Mouse (Mus musculus) heart, embryonic 11.5 days (tissue): Measurements from ENCODE around the gene Slc1a2. TPM values are rescaled to one million over a fixed set of nuclear protein-coding genes. Genes with fewer than 3 reads are reported as not detected.

Source experiments
- ATAC-seq: fragments of 200-750 bp; cut with Nextera tagmentation; replicated peaks from 2 replicates; pipeline ENCODE4 v1.8.0; 2017; ENCODE audit warnings: moderate library complexity; ENCODE audit not compliant: insufficient number of reproducible peaks, low FRiP score, low TSS enrichment
- H3K27ac ChIP-seq: fragments of 300-500 bp; sonication (generic); 2 replicates; pipeline ENCODE4 v1.5.1; 2014; ENCODE audit warnings: mild to moderate bottlenecking, low read depth, low read length
- H3K27me3 ChIP-seq: fragments of 300-500 bp; sonication (generic); 2 replicates; pipeline ENCODE4 v1.6.1; 2014; ENCODE audit warnings: mild to moderate bottlenecking, low read length, mixed read lengths; ENCODE audit not compliant: control insufficient read depth, insufficient read depth
- H3K36me3 ChIP-seq: fragments of 300-500 bp; sonication (generic); 2 replicates; pipeline ENCODE4 v1.6.1; 2014; ENCODE audit warnings: mild to moderate bottlenecking, low read length, moderate library complexity, mixed read lengths; ENCODE audit not compliant: control insufficient read depth, insufficient read depth
- H3K4me1 ChIP-seq: fragments of 300-500 bp; sonication (generic); 2 replicates; pipeline ENCODE4 v1.6.1; 2014; ENCODE audit warnings: low read length; ENCODE audit not compliant: control insufficient read depth, insufficient read depth
- H3K4me2 ChIP-seq: fragments of 300-500 bp; sonication (generic); 2 replicates; pipeline ENCODE4 v1.6.1; 2014; ENCODE audit warnings: mild to moderate bottlenecking, moderate library complexity
- H3K4me3 ChIP-seq: fragments of 300-500 bp; sonication (generic); 2 replicates; pipeline ENCODE4 v1.5.1; 2014; ENCODE audit warnings: low read depth, low read length
- H3K9ac ChIP-seq: fragments of 300-500 bp; sonication (generic); 2 replicates; pipeline ENCODE4 v1.6.1; 2014; ENCODE audit warnings: mild to moderate bottlenecking, low read depth, low read length, moderate library complexity
- H3K9me3 ChIP-seq: fragments of 300-500 bp; sonication (generic); replicated peaks from 2 replicates; pipeline ENCODE4 v1.6.1; 2016; ENCODE audit warnings: low read length; ENCODE audit not compliant: control insufficient read depth
- WGBS: fragments of 180-500 bp; shearing (Covaris S2); extraction: QIAGEN DNeasy Blood & Tissue Kit; methylation state at CpG from one replicate; pipeline ENCODE4 v1.1.7; 2014; ENCODE audit not compliant: insufficient replicate concordance; 5-methylcytosine and 5-hydroxymethylcytosine counted together
- polyA plus RNA-seq: library from polyadenylated mRNA; unstranded; fragments of >200 nt; fragmentation: Nextera tagmentation; extraction: Ambion mirVana; gene quantifications from 2 replicates; pipeline ENCODE4 v1.2.1, GENCODE M21; 2014

The Slc1a2 gene
- polyA plus RNA-seq, 1 experiment from 2014 or later: 0.23 TPM

- 0 out of 2 replicates have a peak, but pooled peaks cover 5% of the 10 kb centered on the region for H3K4me1 ChIP-seq
- H3K4me3 ChIP-seq: no peak overlapping the region
- no peak overlapping the region for H3K27ac ChIP-seq
- no peaks in the 10 kb centered on the region for H3K36me3 ChIP-seq
- no peak overlapping the region for H3K9ac ChIP-seq
- H3K9me3 ChIP-seq: no peaks in the 10 kb centered on the region
- no peak overlapping the region for H3K4me2 ChIP-seq
- no peak for ATAC-seq
- H3K27me3 ChIP-seq: no peaks in the 10 kb centered on the region
Measured at GRCm38 (mm10) chr2:102695541-102695940, 37.1 kb downstream of the Slc1a2 start.

- H3K4me1 ChIP-seq: 0 out of 2 replicates have a peak, but pooled peaks cover 5% of the 10 kb centered on the region
- H3K9ac ChIP-seq: no peak overlapping the region
- WGBS: 59% methylated on average over 2 of the region's 2 CpGs
- no peak overlapping the region for H3K27ac ChIP-seq
- no peaks in the 10 kb centered on the region for H3K9me3 ChIP-seq
- no peak overlapping the region for H3K4me2 ChIP-seq
- no peaks in the 10 kb centered on the region for H3K27me3 ChIP-seq
- H3K4me3 ChIP-seq: no peak overlapping the region
- ATAC-seq: no peak
- H3K36me3 ChIP-seq: no peaks in the 10 kb centered on the region
Measured at GRCm38 (mm10) chr2:102697732-102698131, 39.3 kb downstream of the Slc1a2 start.

GRCm38 (mm10) chr2:102699921-102700320 is 41.5 kb downstream of the Slc1a2 start:
- H3K4me2 ChIP-seq: no peak overlapping the region
- H3K9ac ChIP-seq: no peak overlapping the region
- no peak for ATAC-seq
- no peaks in the 10 kb centered on the region for H3K27me3 ChIP-seq
- no peaks in the 10 kb centered on the region for H3K36me3 ChIP-seq
- no peaks in the 10 kb centered on the region for H3K9me3 ChIP-seq
- no peak overlapping the region for H3K27ac ChIP-seq
- H3K4me3 ChIP-seq: no peak overlapping the region
- no peaks in the 10 kb centered on the region for H3K4me1 ChIP-seq
- WGBS: 80% methylated on average over 7 of the region's 7 CpGs

GRCm38 (mm10) chr2:102700695-102701094 is 42.2 kb downstream of the Slc1a2 start:
- no peaks in the 10 kb centered on the region for H3K36me3 ChIP-seq
- H3K9ac ChIP-seq: no peak overlapping the region
- no peak for ATAC-seq
- H3K27ac ChIP-seq: no peak overlapping the region
- 93% methylated on average over 2 of the region's 2 CpGs for WGBS
- H3K4me3 ChIP-seq: no peak overlapping the region
- no peak overlapping the region for H3K4me2 ChIP-seq
- no peaks in the 10 kb centered on the region for H3K27me3 ChIP-seq
- no peaks in the 10 kb centered on the region for H3K9me3 ChIP-seq
- H3K4me1 ChIP-seq: no peaks in the 10 kb centered on the region

GRCm38 (mm10) chr2:102701382-102701781 is 42.9 kb downstream of the Slc1a2 start:
- Histone ChIP-seq H3K9me3 (no peaks in the 10 kb centered on the region), H3K9ac (no peak overlapping the region), H3K4me2 (no peak overlapping the region), H3K27ac (no peak overlapping the region), H3K27me3 (no peaks in the 10 kb centered on the region), H3K4me1 (no peaks in the 10 kb centered on the region), H3K4me3 (no peak overlapping the region), H3K36me3 (no peaks in the 10 kb centered on the region)
- ATAC-seq: no peak
- 74% methylated on average over 3 of the region's 3 CpGs for WGBS

- no peaks in the 10 kb centered on the region for H3K27me3 ChIP-seq
- H3K4me3 ChIP-seq: no peak overlapping the region
- no peak overlapping the region for H3K9ac ChIP-seq
- ATAC-seq: no peak
- no peak overlapping the region for H3K4me2 ChIP-seq
- no peaks in the 10 kb centered on the region for H3K9me3 ChIP-seq
- H3K27ac ChIP-seq: no peak overlapping the region
- no peaks in the 10 kb centered on the region for H3K36me3 ChIP-seq
- 63% methylated on average over 3 of the region's 3 CpGs for WGBS
- no peaks in the 10 kb centered on the region for H3K4me1 ChIP-seq
Measured at GRCm38 (mm10) chr2:102703556-102703955, 45.1 kb downstream of the Slc1a2 start.

- no peaks in the 10 kb centered on the region for H3K27me3 ChIP-seq
- no peaks in the 10 kb centered on the region for H3K9me3 ChIP-seq
- H3K4me3 ChIP-seq: no peak overlapping the region
- 92% methylated on average over 1 of the region's 1 CpGs for WGBS
- no peak overlapping the region for H3K9ac ChIP-seq
- H3K4me2 ChIP-seq: no peak overlapping the region
- no peaks in the 10 kb centered on the region for H3K36me3 ChIP-seq
- no peak overlapping the region for H3K27ac ChIP-seq
- no peaks in the 10 kb centered on the region for H3K4me1 ChIP-seq
- ATAC-seq: no peak
Measured at GRCm38 (mm10) chr2:102704781-102705180, 46.3 kb downstream of the Slc1a2 start.

GRCm38 (mm10) chr2:102711511-102711910 is 53.1 kb downstream of the Slc1a2 start:
- Histone ChIP-seq H3K4me1 (no peaks in the 10 kb centered on the region), H3K36me3 (no peaks in the 10 kb centered on the region), H3K9ac (no peak overlapping the region), H3K9me3 (no peaks in the 10 kb centered on the region), H3K27me3 (no peaks in the 10 kb centered on the region), H3K27ac (no peak overlapping the region), H3K4me2 (no peak overlapping the region), H3K4me3 (no peak overlapping the region)
- 74% methylated on average over 5 of the region's 5 CpGs for WGBS
- ATAC-seq: no peak

- 63% methylated on average over 4 of the region's 4 CpGs for WGBS
- ATAC-seq: no peak
Measured at GRCm38 (mm10) chr2:102712049-102712448, 53.6 kb downstream of the Slc1a2 start.

More at GRCm38 (mm10) chr2:102712049-102712448, 53.6 kb downstream of the Slc1a2 start:
- no peaks in the 10 kb centered on the region for H3K27me3 ChIP-seq
- H3K27ac ChIP-seq: no peak overlapping the region
- H3K4me1 ChIP-seq: no peaks in the 10 kb centered on the region
- no peaks in the 10 kb centered on the region for H3K36me3 ChIP-seq
- no peak overlapping the region for H3K9ac ChIP-seq
- H3K4me3 ChIP-seq: no peak overlapping the region
- no peak overlapping the region for H3K4me2 ChIP-seq
- no peaks in the 10 kb centered on the region for H3K9me3 ChIP-seq
